Mouse (Mus musculus) hindbrain, postnatal 0 days (tissue): Measurements from ENCODE around the gene Mrm1. TPM values are rescaled to one million over a fixed set of nuclear protein-coding genes. Genes with fewer than 3 reads are reported as not detected.

Experiments used
- ATAC-seq: fragments of 200-750 bp; cut with Nextera tagmentation; 2 replicates; pipeline ENCODE4 v1.8.0; 2017; ENCODE audit warnings: mild to moderate bottlenecking, moderate TSS enrichment, moderate library complexity
- DNase-seq: peaks from one replicate; pipeline ENCODE4 v3.0.0-alpha.2; 2015; ENCODE audit warnings: low spot score
- H3K27ac ChIP-seq: fragments of 300-500 bp; sonication (generic); 2 replicates; pipeline ENCODE4 v1.5.1; 2014; ENCODE audit warnings: mild to moderate bottlenecking
- H3K27me3 ChIP-seq: fragments of 300-500 bp; sonication (generic); 2 replicates; pipeline ENCODE4 v1.6.1; 2014; ENCODE audit warnings: low read length, mixed read lengths; ENCODE audit not compliant: insufficient read depth
- H3K36me3 ChIP-seq: fragments of 300-500 bp; sonication (generic); 2 replicates; pipeline ENCODE4 v1.6.1; 2014; ENCODE audit warnings: low read length, mixed read lengths; ENCODE audit not compliant: insufficient read depth
- H3K4me1 ChIP-seq: fragments of 300-500 bp; sonication (generic); 2 replicates; pipeline ENCODE4 v1.6.1; 2014; ENCODE audit warnings: antibody characterized with exemption, low read length, mixed read lengths; ENCODE audit not compliant: insufficient read depth
- H3K4me2 ChIP-seq: fragments of 300-500 bp; sonication (generic); 2 replicates; pipeline ENCODE4 v1.6.1; 2014; ENCODE audit warnings: low read depth, mild to moderate bottlenecking, low read length, moderate library complexity, mixed read lengths
- H3K4me3 ChIP-seq: fragments of 300-500 bp; sonication (generic); 2 replicates; pipeline ENCODE4 v1.5.1; 2014; ENCODE audit warnings: low read length
- H3K9ac ChIP-seq: fragments of 300-500 bp; sonication (generic); replicated peaks from 2 replicates; pipeline ENCODE4 v1.6.1; 2014; ENCODE audit warnings: mild to moderate bottlenecking, low read length, moderate library complexity, mixed read lengths
- H3K9me3 ChIP-seq: fragments of 300-500 bp; sonication (generic); 2 replicates; pipeline ENCODE4 v1.6.1; 2016; ENCODE audit warnings: low read length, mixed read lengths
- CTCF ChIP-seq: IDR thresholded peaks from 2 replicates; pipeline ENCODE4 v1.5.1; 2016; ENCODE audit warnings: antibody characterized with exemption, control low read depth, low read depth
- WGBS: fragments of 180-500 bp; shearing (Covaris S2); extraction: QIAGEN DNeasy Blood & Tissue Kit; methylation state at CpG from one replicate; pipeline ENCODE4 v1.1.7; 2014; 5-methylcytosine and 5-hydroxymethylcytosine counted together
- polyA plus RNA-seq: library from polyadenylated mRNA; unstranded; fragments of >200 nt; fragmentation: Nextera tagmentation; extraction: Ambion mirVana; gene quantifications from 2 replicates; pipeline ENCODE4 v1.2.1, GENCODE M21; 2015
- total RNA-seq: library from RNA; depleted of rRNA; stranded (reverse); fragments of >200 nt; gene quantifications from 2 replicates; pipeline ENCODE4 v1.2.3, GENCODE M21; 2014

Mrm1 gene
- total and polyA plus RNA-seq, 2 experiments from 2014 or later, result 17.1 to 23.0 TPM

GRCm38 (mm10) chr11:84826185-84826584, 6.9 kb upstream of the Mrm1 start:
- Histone ChIP-seq H3K9me3 (no peaks in the 10 kb centered on the region), H3K4me1 (peaks cover 3% of the 10 kb centered on the region; the same call in 1 of the 2 replicates), H3K27ac (no peak overlapping the region), H3K4me2 (no peak overlapping the region), H3K36me3 (no peaks in the 10 kb centered on the region; the same call in 1 of the 2 replicates), H3K4me3 (no peak overlapping the region), H3K9ac (no peak overlapping the region), H3K27me3 (no peaks in the 10 kb centered on the region)
- DNase-seq (peak; percentile 54), ATAC-seq (no peak)
- 45% methylated on average over 3 of the region's 3 CpGs for WGBS
- no peak for TF ChIP-seq CTCF

- Histone ChIP-seq H3K4me2 (no peak overlapping the region), H3K27ac (no peak overlapping the region), H3K9me3 (no peaks in the 10 kb centered on the region), H3K4me1 (peaks cover 3% of the 10 kb centered on the region; the same call in 1 of the 2 replicates), H3K9ac (no peak overlapping the region), H3K27me3 (no peaks in the 10 kb centered on the region), H3K4me3 (no peak overlapping the region), H3K36me3 (no peaks in the 10 kb centered on the region)
- ATAC-seq, result no peak
- no peak for DNase-seq
- TF ChIP-seq CTCF, result no peak
- WGBS, result 89% methylated on average over 10 of the region's 10 CpGs
Observed at GRCm38 (mm10) chr11:84825261-84825807, 6.0 kb upstream of the Mrm1 start.

GRCm38 (mm10) chr11:84823484-84823897, 4.2 kb upstream of the Mrm1 start:
- WGBS, result 74% methylated on average over 10 of the region's 10 CpGs
- Histone ChIP-seq H3K9ac (no peak overlapping the region), H3K27ac (no peak overlapping the region)

DNA sequence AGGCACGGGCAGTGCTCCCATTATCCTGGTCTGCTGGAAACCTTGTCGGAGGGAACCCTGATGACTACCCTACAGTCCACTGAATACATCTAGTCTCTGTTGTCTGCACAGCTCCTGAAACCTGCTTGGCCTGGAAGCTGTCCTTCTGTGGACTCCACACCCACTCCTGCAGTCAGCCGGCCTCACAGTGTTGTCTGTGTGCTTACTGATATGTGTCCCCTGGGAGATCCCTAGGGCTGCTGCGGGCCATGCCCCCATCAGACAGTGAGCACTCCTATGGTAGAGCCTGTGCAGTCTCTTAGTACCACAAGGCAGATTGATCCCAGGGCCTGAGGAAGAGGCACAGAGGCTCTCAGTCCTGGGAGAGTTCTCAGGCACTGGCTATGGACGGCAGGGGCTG, 3.2 kb upstream of the Mrm1 start:
- Histone ChIP-seq H3K4me1 (peaks cover 3% of the 10 kb centered on the region; the same call in 1 of the 2 replicates), H3K4me2 (no peak overlapping the region), H3K36me3 (no peaks in the 10 kb centered on the region), H3K9ac (no peak overlapping the region), H3K27me3 (no peaks in the 10 kb centered on the region), H3K4me3 (no peak overlapping the region), H3K27ac (no peak overlapping the region), H3K9me3 (no peaks in the 10 kb centered on the region)
- DNase-seq, result no peak
- no peak for TF ChIP-seq CTCF
- ATAC-seq, result no peak
- 87% methylated on average over 5 of the region's 5 CpGs for WGBS

More at GRCm38 (mm10) chr11:84823484-84823897, 4.2 kb upstream of the Mrm1 start:
- no peak overlapping the region for H3K4me3 ChIP-seq
- H3K4me2 ChIP-seq, result no peak overlapping the region
- ATAC-seq (no peak), DNase-seq (no peak)
- H3K4me1 ChIP-seq, result peaks cover 3% of the 10 kb centered on the region; the same call in 1 of the 2 replicates
- H3K36me3 ChIP-seq, result no peaks in the 10 kb centered on the region
- H3K9me3 ChIP-seq, result no peaks in the 10 kb centered on the region
- no peak for TF ChIP-seq CTCF
- no peaks in the 10 kb centered on the region for H3K27me3 ChIP-seq

DNA sequence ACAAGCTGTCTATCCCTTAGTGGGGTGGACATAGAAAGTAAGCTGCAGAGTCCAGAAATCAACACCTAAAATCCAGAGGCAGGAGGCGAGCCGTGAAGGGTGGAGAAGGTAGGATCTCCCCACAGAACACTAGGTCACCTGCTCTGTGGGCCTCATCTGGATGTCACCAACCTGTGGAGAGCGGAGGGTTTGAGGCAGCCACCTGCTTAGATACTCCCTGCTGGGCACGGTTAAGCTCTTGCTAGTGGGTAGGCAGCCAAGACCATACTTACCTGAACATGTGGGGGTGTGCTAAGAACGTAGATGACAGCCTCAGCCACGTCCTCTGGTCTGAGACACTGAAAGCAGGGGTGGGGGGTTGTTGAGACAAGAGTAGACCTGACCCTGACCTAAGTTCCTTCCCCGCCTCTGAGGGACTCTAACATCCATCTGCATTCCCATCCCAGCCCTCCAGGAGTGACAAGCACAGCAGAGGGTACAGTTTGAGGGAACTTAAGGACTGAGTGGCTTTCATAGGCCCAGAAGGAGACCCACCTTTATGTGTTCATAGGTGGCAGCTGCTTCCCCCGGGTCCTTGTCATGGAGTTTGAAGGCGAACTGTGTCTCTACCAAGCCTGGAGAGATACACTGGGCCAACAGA, 1.9 kb upstream of the Mrm1 start:
- Histone ChIP-seq H3K9ac (no peak overlapping the region), H3K4me2 (no peak overlapping the region)
- WGBS, result 84% methylated on average over 9 of the region's 9 CpGs

DNA sequence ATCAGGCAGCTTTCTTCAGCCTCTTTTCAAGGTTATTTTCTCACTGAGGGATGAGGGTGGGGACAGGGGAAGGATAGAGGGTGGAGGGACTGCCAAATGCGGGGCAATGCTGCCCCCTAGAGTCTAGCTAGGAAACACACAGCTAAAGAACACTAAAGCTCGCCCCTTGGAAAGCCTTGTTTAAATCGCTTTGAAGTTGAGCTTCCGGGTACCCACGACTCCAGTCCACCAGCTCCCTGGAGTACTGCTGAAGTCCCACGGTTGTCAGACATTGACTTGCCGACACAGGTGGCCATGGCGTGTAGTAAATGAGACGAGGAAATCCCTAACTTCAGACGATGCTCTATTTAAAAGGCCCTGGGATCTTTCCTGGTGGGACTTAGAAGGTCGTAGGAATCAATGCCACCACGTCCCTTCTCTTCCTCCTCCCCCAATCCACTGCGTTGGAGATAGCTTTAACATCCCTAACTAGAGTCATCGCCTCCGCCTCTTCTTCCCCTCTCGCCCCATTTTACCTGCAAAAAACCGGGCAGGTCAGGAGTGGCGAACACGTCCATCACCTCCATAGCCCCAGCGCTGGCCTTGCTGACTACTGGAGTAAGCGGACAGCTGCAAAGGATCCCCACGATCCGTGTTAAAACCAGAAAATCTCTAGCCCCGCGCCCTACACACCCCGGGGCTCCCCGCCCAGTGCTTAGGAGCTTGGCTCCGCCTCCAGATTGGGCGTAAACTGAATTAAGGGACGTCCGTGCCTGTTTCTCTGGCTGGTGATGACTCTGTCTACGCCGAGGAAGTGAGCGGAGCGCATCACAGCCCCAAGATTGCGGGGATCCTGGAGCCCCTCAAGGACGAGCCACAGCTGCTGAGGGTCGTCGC, 992 bp downstream of the Mrm1 start:
- DNase-seq, result peak; percentile 86
- Histone ChIP-seq H3K27ac (peak overlapping the region; percentile 85), H3K36me3 (no peaks in the 10 kb centered on the region), H3K27me3 (no peaks in the 10 kb centered on the region), H3K4me3 (peak overlapping the region; percentile 75), H3K9me3 (no peaks in the 10 kb centered on the region), H3K4me2 (peak overlapping the region; percentile 95), H3K4me1 (no peaks in the 10 kb centered on the region), H3K9ac (peak overlapping the region; percentile 81)
- TF ChIP-seq CTCF, result peak; percentile 85
- ATAC-seq, result peak; percentile 61
- under 1% methylated on average over 39 of the region's 39 CpGs for WGBS

More for the DNA sequence above, 1.9 kb upstream of the Mrm1 start:
- Histone ChIP-seq H3K4me3 (no peak overlapping the region), H3K9me3 (no peaks in the 10 kb centered on the region), H3K27me3 (no peaks in the 10 kb centered on the region), H3K4me1 (peaks cover 3% of the 10 kb centered on the region; the same call in 1 of the 2 replicates), H3K36me3 (no peaks in the 10 kb centered on the region), H3K27ac (no peak overlapping the region)
- DNase-seq (no peak), ATAC-seq (no peak)
- TF ChIP-seq CTCF, result no peak
